Mouse (Mus musculus) midbrain, embryonic 10.5 days (tissue): Measurements from ENCODE around the gene Cd3g. TPM values are rescaled to one million over a fixed set of nuclear protein-coding genes. Genes with fewer than 3 reads are reported as not detected.
A peak's percentile ranks its signal among the peaks of the same experiment; 100 is the strongest.

Experiments
- DNase-seq: peaks from one replicate; pipeline ENCODE4 v3.0.0-alpha.2; 2017; ENCODE audit warnings: low spot score
- H3K27ac ChIP-seq: fragments of 300-500 bp; sonication (generic); replicated peaks from 2 replicates; pipeline ENCODE4 v1.5.1; 2016; ENCODE audit warnings: mild to moderate bottlenecking
- H3K27me3 ChIP-seq: fragments of 300-500 bp; sonication (generic); 2 replicates; pipeline ENCODE4 v1.6.1; 2016; ENCODE audit warnings: low read depth, mild to moderate bottlenecking; ENCODE audit not compliant: poor library complexity, severe bottlenecking
- H3K36me3 ChIP-seq: fragments of 300-500 bp; sonication (generic); 2 replicates; pipeline ENCODE4 v1.6.1; 2016; ENCODE audit warnings: mild to moderate bottlenecking, moderate library complexity
- H3K4me1 ChIP-seq: fragments of 300-500 bp; sonication (generic); 2 replicates; pipeline ENCODE4 v1.6.1; 2016
- H3K4me3 ChIP-seq: fragments of 300-500 bp; sonication (generic); 2 replicates; pipeline ENCODE4 v1.5.1; 2016; ENCODE audit warnings: mild to moderate bottlenecking, moderate library complexity
- H3K9me3 ChIP-seq: fragments of 300-500 bp; sonication (generic); replicated peaks from 2 replicates; pipeline ENCODE4 v1.6.1; 2016; ENCODE audit warnings: mild to moderate bottlenecking
- WGBS: fragments of 180-500 bp; shearing (Covaris S2); methylation state at CpG from one replicate; pipeline ENCODE4 v1.1.7; 2016; 5-methylcytosine and 5-hydroxymethylcytosine counted together
- polyA plus RNA-seq: library from polyadenylated mRNA; unstranded; fragments of >200 nt; fragmentation: Nextera tagmentation; extraction: Ambion mirVana; gene quantifications from 2 replicates; pipeline ENCODE4 v1.2.1, GENCODE M21; 2016

The Cd3g gene
- polyA plus RNA-seq, 1 experiment from 2014 or later = not detected

- no peaks in the 10 kb centered on the region for H3K9me3 ChIP-seq
- 92% methylated on average over 7 of the region's 7 CpGs for WGBS
- no peaks in the 10 kb centered on the region for H3K4me1 ChIP-seq
- H3K27me3 ChIP-seq = no peaks in the 10 kb centered on the region
- H3K27ac ChIP-seq = no peak overlapping the region
- DNase-seq = no peak
- H3K4me3 ChIP-seq = no peak overlapping the region
- H3K36me3 ChIP-seq = peaks cover 98% of the 10 kb centered on the region
These were observed 34.0 kb downstream of the Cd3g start for GRCm38 (mm10) chr9:44946185-44946695.

GRCm38 (mm10) chr9:44942421-44942820 lies 37.8 kb downstream of the Cd3g start:
- Histone ChIP-seq H3K4me1 (no peaks in the 10 kb centered on the region), H3K4me3 (no peak overlapping the region), H3K27me3 (no peaks in the 10 kb centered on the region), H3K27ac (no peak overlapping the region), H3K9me3 (no peaks in the 10 kb centered on the region), H3K36me3 (peaks cover 96% of the 10 kb centered on the region)
- WGBS = 96% methylated on average over 4 of the region's 4 CpGs
- DNase-seq = no peak

DNA sequence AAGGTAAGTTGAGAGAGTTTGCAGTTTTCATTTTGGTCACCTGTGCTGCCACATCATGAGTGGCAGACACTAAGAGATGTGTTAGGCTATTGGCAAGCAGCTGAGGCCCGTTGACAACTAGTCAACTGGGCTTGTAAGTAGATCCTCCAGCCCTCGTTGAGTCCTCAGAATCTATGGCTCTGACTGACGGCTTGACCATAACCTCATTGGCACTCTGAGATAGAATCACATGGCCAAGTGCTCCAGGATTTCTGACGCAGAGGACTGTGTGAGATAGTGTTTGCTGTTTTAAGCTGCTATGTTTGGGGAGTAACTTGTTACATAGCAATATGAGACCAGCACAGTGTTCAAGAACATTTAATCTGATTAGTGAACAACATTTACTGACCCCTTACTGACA lies 38.5 kb downstream of the Cd3g start:
- H3K27ac ChIP-seq = no peak overlapping the region
- no peak overlapping the region for H3K4me3 ChIP-seq
- H3K9me3 ChIP-seq = no peaks in the 10 kb centered on the region
- 85% methylated on average over 4 of the region's 4 CpGs for WGBS
- DNase-seq = no peak
- H3K27me3 ChIP-seq = no peaks in the 10 kb centered on the region
- no peaks in the 10 kb centered on the region for H3K4me1 ChIP-seq
- H3K36me3 ChIP-seq = peaks cover 96% of the 10 kb centered on the region

DNA sequence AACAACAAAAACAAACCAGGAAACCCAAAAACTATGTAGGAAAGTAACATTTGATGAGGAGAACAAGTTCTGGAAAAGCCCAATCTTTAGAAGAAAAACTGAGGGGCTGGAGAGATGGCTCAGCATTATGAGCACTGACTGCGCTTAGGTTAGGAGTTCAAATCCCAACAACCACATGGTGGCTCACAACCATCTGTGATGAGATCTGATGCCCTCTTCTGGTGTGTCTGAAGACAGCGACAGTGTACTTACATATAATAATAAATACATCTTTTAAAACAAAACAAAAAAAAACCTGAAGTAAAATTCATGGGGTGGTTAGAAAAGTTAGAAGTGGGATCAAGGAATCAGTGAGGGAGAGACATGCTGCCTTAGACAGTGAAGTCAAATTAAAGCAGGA lies 58.7 kb downstream of the Cd3g start:
- no peak for DNase-seq
- peak overlapping the region; percentile 93 for H3K27ac ChIP-seq
- H3K27me3 ChIP-seq = no peaks in the 10 kb centered on the region
- H3K4me1 ChIP-seq = peaks cover 17% of the 10 kb centered on the region
- 66% methylated on average over 2 of the region's 2 CpGs for WGBS
- peak overlapping the region; percentile 98 for H3K4me3 ChIP-seq
- no peaks in the 10 kb centered on the region for H3K9me3 ChIP-seq
- peaks cover 3% of the 10 kb centered on the region; the same call in 1 of the 2 replicates for H3K36me3 ChIP-seq

DNA sequence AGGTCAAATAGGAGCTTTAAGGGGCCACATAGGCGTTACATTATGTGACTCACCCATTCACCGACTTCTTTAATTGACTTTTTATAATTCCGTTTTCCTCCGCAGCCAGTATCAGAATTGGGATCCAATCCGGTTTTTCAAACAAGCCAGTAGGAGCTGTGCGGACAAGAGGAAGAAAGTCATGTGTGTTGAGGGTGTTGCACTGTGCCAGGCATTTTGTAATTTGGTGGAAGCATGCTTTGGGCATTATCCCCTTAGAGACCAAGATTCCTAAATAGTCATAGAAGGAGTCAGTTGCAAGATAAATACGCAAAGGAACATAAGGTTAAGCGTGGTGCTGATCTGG lies 59.1 kb downstream of the Cd3g start:
- no peaks in the 10 kb centered on the region for H3K36me3 ChIP-seq
- 2% methylated on average over 8 of the region's 8 CpGs for WGBS
- H3K4me3 ChIP-seq = peak overlapping the region; percentile 98
- H3K27ac ChIP-seq = peak overlapping the region; percentile 93
- no peak for DNase-seq
- H3K27me3 ChIP-seq = no peaks in the 10 kb centered on the region
- peaks cover 17% of the 10 kb centered on the region for H3K4me1 ChIP-seq
- H3K9me3 ChIP-seq = no peaks in the 10 kb centered on the region

GRCm38 (mm10) chr9:44920374-44921122 lies 59.7 kb downstream of the Cd3g start, which contains the start of gene Atp5l:
Atp5l (minus strand) TSS chr9:44920742.
- Histone ChIP-seq H3K27me3 (no peaks in the 10 kb centered on the region), H3K4me3 (peak within 1 kb of the TSS; percentile 98), H3K27ac (peak within 1 kb of the TSS; percentile 93), H3K36me3 (no peaks in the 10 kb centered on the region), H3K4me1 (peaks cover 17% of the 10 kb centered on the region), H3K9me3 (no peaks in the 10 kb centered on the region)
- DNase-seq = peak; percentile 87
- WGBS = under 1% methylated on average over 48 of the region's 48 CpGs

DNA sequence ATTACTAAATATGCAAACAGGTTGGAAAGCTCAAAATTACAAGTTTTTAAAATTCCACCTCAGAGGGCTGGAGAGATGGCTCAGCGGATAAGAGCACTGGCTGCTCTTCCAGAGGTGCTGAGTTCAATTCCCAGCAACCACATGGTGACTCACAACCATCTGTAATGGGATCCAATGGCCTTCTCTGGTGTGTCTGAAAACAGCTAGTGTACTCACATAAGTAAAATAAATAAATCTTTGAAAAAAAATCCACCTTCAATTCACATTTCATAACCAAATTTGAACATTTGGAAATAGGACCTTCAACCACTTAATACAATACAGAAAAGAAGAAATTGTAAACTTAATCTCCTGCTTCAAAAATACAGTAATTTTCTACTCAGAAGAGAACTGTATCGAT lies 60.6 kb downstream of the Cd3g start:
- H3K27ac ChIP-seq = no peak overlapping the region
- 51% methylated on average over 2 of the region's 2 CpGs for WGBS
- no peaks in the 10 kb centered on the region for H3K27me3 ChIP-seq
- DNase-seq = no peak
- peak overlapping the region; percentile 98 for H3K4me3 ChIP-seq
- H3K9me3 ChIP-seq = no peaks in the 10 kb centered on the region
- H3K4me1 ChIP-seq = peaks cover 17% of the 10 kb centered on the region
- H3K36me3 ChIP-seq = no peaks in the 10 kb centered on the region

Other genes starting within 250 kb of the Cd3g start
- gene Phldb1, start 245.2 kb downstream of the Cd3g start, polyA plus RNA-seq = 40.8 and 49.1 TPM in 2 replicates
- 165 and 172 TPM in 2 replicates for gene Arcn1, start 212.6 kb downstream of the Cd3g start, polyA plus RNA-seq
- 130 and 144 TPM in 2 replicates for gene Ift46, start 212.5 kb downstream of the Cd3g start, polyA plus RNA-seq
- gene Tmem25, start 181.1 kb downstream of the Cd3g start, polyA plus RNA-seq = 1.8 and 3.2 TPM in 2 replicates
- gene Ttc36, start 177.4 kb downstream of the Cd3g start, polyA plus RNA-seq = 0.26 TPM in 1 of 2 replicates, not detected in the other
- gene Kmt2a, start 99.1 kb downstream of the Cd3g start, polyA plus RNA-seq = 11.1 and 12.5 TPM in 2 replicates
- gene Atp5l, start 59.7 kb downstream of the Cd3g start, polyA plus RNA-seq = 541 and 557 TPM in 2 replicates
- gene Ube4a, start 14.8 kb downstream of the Cd3g start, polyA plus RNA-seq = 24.2 and 26.8 TPM in 2 replicates
- gene Cd3d, start 1.4 kb upstream of the Cd3g start, polyA plus RNA-seq = not detected in 2 replicates
- gene Cd3e, start 29.2 kb upstream of the Cd3g start, polyA plus RNA-seq = not detected in 2 replicates
- 0.87 and 1.0 TPM in 2 replicates for gene Mpzl2, start 59.4 kb upstream of the Cd3g start, polyA plus RNA-seq
- gene Mpzl3, start 74.8 kb upstream of the Cd3g start, polyA plus RNA-seq = 2.4 and 3.5 TPM in 2 replicates
- 0.10 and 0.14 TPM in 2 replicates for gene Jaml, start 98.8 kb upstream of the Cd3g start, polyA plus RNA-seq
- 4.2 and 5.6 TPM in 2 replicates for gene Scn2b, start 137.4 kb upstream of the Cd3g start, polyA plus RNA-seq
- 0.16 and 0.28 TPM in 2 replicates for gene Scn4b, start 158.0 kb upstream of the Cd3g start, polyA plus RNA-seq
- not detected in 2 replicates for gene BC049352, start 201.6 kb upstream of the Cd3g start, polyA plus RNA-seq
- not detected in 2 replicates for gene Tmprss4, start 223.7 kb upstream of the Cd3g start, polyA plus RNA-seq